Mouse (Mus musculus): Measurements from ENCODE around the gene Pxn. TPM values are rescaled to one million over a fixed set of nuclear protein-coding genes. Genes with fewer than 3 reads are reported as not detected.

The Pxn gene
- polyA plus RNA-seq, 1 experiment: 120 TPM

- Histone ChIP-seq H3K27me3 (ENCODE audit: control insufficient read depth, insufficient read depth, insufficient read length) (no peaks in the 10 kb centered on the region), H3K4me2 (ENCODE audit: low read depth) (no peak overlapping the region), H3K79me2 (ENCODE audit: control insufficient read depth, insufficient read depth) (peaks cover 13% of the 10 kb centered on the region), H3K4me3 (no peak overlapping the region), H3ac (ENCODE audit: control insufficient read depth, insufficient read length) (no peak overlapping the region), H3K36me3 (ENCODE audit: control insufficient read depth, insufficient read depth) (peaks cover 9% of the 10 kb centered on the region)
- no peak for TF ChIP-seq CEBPB (IDR thresholded peaks at IDR 0.05; ENCODE audit: insufficient read depth, poor library complexity, severe bottlenecking)
- TF ChIP-seq SRF (IDR thresholded peaks at IDR 0.05; ENCODE audit: control insufficient read depth, insufficient read length, low read depth): no peak
- no peak for TF ChIP-seq MYOG (IDR thresholded peaks at IDR 0.05; ENCODE audit: control insufficient read depth in 1 of 3, insufficient read depth in 1 of 3, insufficient read length in 2 of 3, low read depth in 2 of 3)
- TF ChIP-seq USF1 (IDR thresholded peaks at IDR 0.05; ENCODE audit: low read depth): no peak
- no peak for TF ChIP-seq POLR2A (IDR thresholded peaks at IDR 0.05; ENCODE audit: insufficient read length, low read depth)
- TF ChIP-seq E2F4 (IDR thresholded peaks at IDR 0.05; ENCODE audit: insufficient read depth): no peak
- TF ChIP-seq TCF3 (IDR thresholded peaks at IDR 0.05; ENCODE audit: insufficient read length, low read depth): no peak
- no peak for TF ChIP-seq POLR2AphosphoS2 (IDR thresholded peaks at IDR 0.05; ENCODE audit: insufficient read length, low read depth)
- TF ChIP-seq REST (IDR thresholded peaks at IDR 0.05; ENCODE audit: insufficient read depth, insufficient read length): no peak
- TF ChIP-seq MAX (IDR thresholded peaks at IDR 0.05; ENCODE audit: low read depth): no peak
- TF ChIP-seq TCF12 (IDR thresholded peaks at IDR 0.05; ENCODE audit: insufficient read depth, poor library complexity, severe bottlenecking): no peak
- no peak for TF ChIP-seq MYOD1 (IDR thresholded peaks at IDR 0.05; ENCODE audit: control insufficient read depth in 1 of 3, insufficient read length in 2 of 3, low read depth in 2 of 3)
Measured at GRCm38 (mm10) chr5:115546536-115546935, 40.1 kb downstream of the Pxn start.

DNA sequence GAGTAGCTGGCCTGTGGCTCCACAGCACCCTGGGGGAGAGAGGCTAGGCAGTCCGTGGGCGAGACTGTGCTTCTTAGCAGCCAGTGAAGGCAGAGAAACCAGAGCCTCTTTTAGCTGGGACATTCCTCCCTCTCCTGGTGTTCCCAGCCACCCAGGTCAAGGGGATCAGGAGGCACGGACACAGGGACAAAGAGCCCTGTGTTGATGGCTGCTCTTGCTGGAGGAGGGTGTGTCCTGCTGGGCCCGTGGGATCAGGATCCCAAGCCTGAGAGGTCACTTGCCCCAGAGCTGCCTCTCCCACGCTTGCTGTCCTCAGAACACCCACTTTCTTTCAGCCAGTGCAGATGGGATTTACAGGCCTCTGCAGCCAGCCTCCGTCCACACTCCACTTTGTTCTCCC is 40.5 kb downstream of the Pxn start:
- Histone ChIP-seq H3K4me3 (no peak overlapping the region), H3K4me2 (ENCODE audit: low read depth) (no peak overlapping the region), H3K36me3 (ENCODE audit: control insufficient read depth, insufficient read depth) (peaks cover 9% of the 10 kb centered on the region), H3K79me2 (ENCODE audit: control insufficient read depth, insufficient read depth) (peaks cover 9% of the 10 kb centered on the region), H3K27me3 (ENCODE audit: control insufficient read depth, insufficient read depth, insufficient read length) (no peaks in the 10 kb centered on the region), H3ac (ENCODE audit: control insufficient read depth, insufficient read length) (no peak overlapping the region)
- TF ChIP-seq USF1 (IDR thresholded peaks at IDR 0.05; ENCODE audit: low read depth): no peak
- no peak for TF ChIP-seq MYOG (IDR thresholded peaks at IDR 0.05; ENCODE audit: control insufficient read depth in 1 of 3, insufficient read depth in 1 of 3, insufficient read length in 2 of 3, low read depth in 2 of 3)
- TF ChIP-seq SRF (IDR thresholded peaks at IDR 0.05; ENCODE audit: control insufficient read depth, insufficient read length, low read depth): no peak
- TF ChIP-seq MAX (IDR thresholded peaks at IDR 0.05; ENCODE audit: low read depth): no peak
- TF ChIP-seq REST (IDR thresholded peaks at IDR 0.05; ENCODE audit: insufficient read depth, insufficient read length): no peak
- no peak for TF ChIP-seq POLR2A (IDR thresholded peaks at IDR 0.05; ENCODE audit: insufficient read length, low read depth)
- no peak for TF ChIP-seq MYOD1 (IDR thresholded peaks at IDR 0.05; ENCODE audit: control insufficient read depth in 1 of 3, insufficient read length in 2 of 3, low read depth in 2 of 3)
- no peak for TF ChIP-seq POLR2AphosphoS2 (IDR thresholded peaks at IDR 0.05; ENCODE audit: insufficient read length, low read depth)
- TF ChIP-seq TCF12 (IDR thresholded peaks at IDR 0.05; ENCODE audit: insufficient read depth, poor library complexity, severe bottlenecking): no peak

GRCm38 (mm10) chr5:115547421-115547820 is 40.9 kb downstream of the Pxn start:
- H3K79me2 ChIP-seq (ENCODE audit: control insufficient read depth, insufficient read depth): peaks cover 5% of the 10 kb centered on the region
- H3K36me3 ChIP-seq (ENCODE audit: control insufficient read depth, insufficient read depth): peaks cover 9% of the 10 kb centered on the region
- H3K4me3 ChIP-seq: no peak overlapping the region
- H3ac ChIP-seq (ENCODE audit: control insufficient read depth, insufficient read length): no peak overlapping the region
- TF ChIP-seq MAX (IDR thresholded peaks at IDR 0.05; ENCODE audit: low read depth) (no peak), TCF3 (IDR thresholded peaks at IDR 0.05; ENCODE audit: insufficient read length, low read depth) (no peak), E2F4 (IDR thresholded peaks at IDR 0.05; ENCODE audit: insufficient read depth) (no peak), SRF (IDR thresholded peaks at IDR 0.05; ENCODE audit: control insufficient read depth, insufficient read length, low read depth) (no peak), TCF12 (IDR thresholded peaks at IDR 0.05; ENCODE audit: insufficient read depth, poor library complexity, severe bottlenecking) (no peak), POLR2AphosphoS2 (IDR thresholded peaks at IDR 0.05; ENCODE audit: insufficient read length, low read depth) (no peak), MYOG (IDR thresholded peaks at IDR 0.05; ENCODE audit: control insufficient read depth in 1 of 3, insufficient read depth in 1 of 3, insufficient read length in 2 of 3, low read depth in 2 of 3) (no peak), POLR2A (IDR thresholded peaks at IDR 0.05; ENCODE audit: insufficient read length, low read depth) (no peak), USF1 (IDR thresholded peaks at IDR 0.05; ENCODE audit: low read depth) (no peak), MYOD1 (IDR thresholded peaks at IDR 0.05; ENCODE audit: control insufficient read depth in 1 of 3, insufficient read length in 2 of 3, low read depth in 2 of 3) (no peak), REST (IDR thresholded peaks at IDR 0.05; ENCODE audit: insufficient read depth, insufficient read length) (no peak), CEBPB (IDR thresholded peaks at IDR 0.05; ENCODE audit: insufficient read depth, poor library complexity, severe bottlenecking) (no peak)
- no peak overlapping the region for H3K4me2 ChIP-seq (ENCODE audit: low read depth)
- no peaks in the 10 kb centered on the region for H3K27me3 ChIP-seq (ENCODE audit: control insufficient read depth, insufficient read depth, insufficient read length)

GRCm38 (mm10) chr5:115548501-115549285 is 42.2 kb downstream of the Pxn start:
- TF ChIP-seq MAX (IDR thresholded peaks at IDR 0.05; ENCODE audit: low read depth): no peak
- TF ChIP-seq SRF (IDR thresholded peaks at IDR 0.05; ENCODE audit: control insufficient read depth, insufficient read length, low read depth): no peak
- TF ChIP-seq MYOG (IDR thresholded peaks at IDR 0.05; ENCODE audit: control insufficient read depth in 1 of 3, insufficient read depth in 1 of 3, insufficient read length in 2 of 3, low read depth in 2 of 3): no peak
- TF ChIP-seq POLR2A (IDR thresholded peaks at IDR 0.05; ENCODE audit: insufficient read length, low read depth): no peak
- no peak for TF ChIP-seq MYOD1 (IDR thresholded peaks at IDR 0.05; ENCODE audit: control insufficient read depth in 1 of 3, insufficient read length in 2 of 3, low read depth in 2 of 3)
- no peak for TF ChIP-seq CEBPB (IDR thresholded peaks at IDR 0.05; ENCODE audit: insufficient read depth, poor library complexity, severe bottlenecking)
- TF ChIP-seq POLR2AphosphoS2 (IDR thresholded peaks at IDR 0.05; ENCODE audit: insufficient read length, low read depth): no peak
- TF ChIP-seq USF1 (IDR thresholded peaks at IDR 0.05; ENCODE audit: low read depth): no peak
- TF ChIP-seq TCF12 (IDR thresholded peaks at IDR 0.05; ENCODE audit: insufficient read depth, poor library complexity, severe bottlenecking): no peak
- Histone ChIP-seq H3K36me3 (ENCODE audit: control insufficient read depth, insufficient read depth) (peaks cover 9% of the 10 kb centered on the region), H3K79me2 (ENCODE audit: control insufficient read depth, insufficient read depth) (no peaks in the 10 kb centered on the region)

More at GRCm38 (mm10) chr5:115548501-115549285, 42.2 kb downstream of the Pxn start:
- no peak overlapping the region for H3ac ChIP-seq (ENCODE audit: control insufficient read depth, insufficient read length)
- no peak overlapping the region for H3K4me3 ChIP-seq
- H3K4me2 ChIP-seq (ENCODE audit: low read depth): no peak overlapping the region
- no peaks in the 10 kb centered on the region for H3K27me3 ChIP-seq (ENCODE audit: control insufficient read depth, insufficient read depth, insufficient read length)
